Mouse (Mus musculus) lung, embryonic 14.5 days (tissue): ENCODE measurements around the gene Pawr. TPM values are rescaled to one million over a fixed set of nuclear protein-coding genes. Genes with fewer than 3 reads are reported as not detected.
A peak's percentile ranks its signal among the peaks of the same experiment; 100 is the strongest.

Experiments used
- ATAC-seq: fragments of 200-750 bp; cut with Nextera tagmentation; 2 replicates; pipeline ENCODE4 v1.8.0; 2017; ENCODE audit warnings: mild to moderate bottlenecking, moderate TSS enrichment, moderate library complexity; ENCODE audit not compliant: insufficient read depth
- DNase-seq: peaks from one replicate; pipeline ENCODE4 v3.0.0-alpha.2; 2015
- H3K27ac ChIP-seq: fragments of 300-500 bp; sonication (generic); 2 replicates; pipeline ENCODE4 v1.5.1; 2014; ENCODE audit warnings: low read depth, mild to moderate bottlenecking, moderate library complexity
- H3K27me3 ChIP-seq: fragments of 300-500 bp; sonication (generic); 2 replicates; pipeline ENCODE4 v1.6.1; 2014; ENCODE audit warnings: low read length, control low read depth; ENCODE audit not compliant: insufficient read depth
- H3K36me3 ChIP-seq: fragments of 300-500 bp; sonication (generic); 2 replicates; pipeline ENCODE4 v1.6.1; 2014; ENCODE audit warnings: control low read depth; ENCODE audit not compliant: insufficient read depth
- H3K4me1 ChIP-seq: fragments of 300-500 bp; sonication (generic); 2 replicates; pipeline ENCODE4 v1.6.1; 2014; ENCODE audit warnings: antibody characterized with exemption, control low read depth; ENCODE audit not compliant: insufficient read depth
- H3K4me2 ChIP-seq: fragments of 300-500 bp; sonication (generic); 2 replicates; pipeline ENCODE4 v1.6.1; 2014; ENCODE audit warnings: mild to moderate bottlenecking
- H3K4me3 ChIP-seq: fragments of 300-500 bp; sonication (generic); 2 replicates; pipeline ENCODE4 v1.5.1; 2014; ENCODE audit warnings: low read depth, low read length
- H3K9ac ChIP-seq: fragments of 300-500 bp; sonication (generic); 2 replicates; pipeline ENCODE4 v1.6.1; 2014
- H3K9me3 ChIP-seq: fragments of 300-500 bp; sonication (generic); 2 replicates; pipeline ENCODE4 v1.6.1; 2016; ENCODE audit warnings: low read depth, low read length, control low read depth
- CTCF ChIP-seq: IDR thresholded peaks from 2 replicates; pipeline ENCODE4 v1.5.1; 2016; ENCODE audit warnings: antibody characterized with exemption, low read depth
- WGBS: fragments of 180-500 bp; shearing (Covaris S2); extraction: QIAGEN DNeasy Blood & Tissue Kit; methylation state at CpG from one replicate; pipeline ENCODE4 v1.1.7; 2014; 5-methylcytosine and 5-hydroxymethylcytosine counted together
- polyA plus RNA-seq: library from polyadenylated mRNA; unstranded; fragments of >200 nt; fragmentation: Nextera tagmentation; extraction: Ambion mirVana; gene quantifications from 2 replicates; pipeline ENCODE4 v1.2.1, GENCODE M21; 2014

Gene Pawr
- polyA plus RNA-seq: 25.5 and 27.4 TPM in 2 replicates

- Histone ChIP-seq H3K4me2 (peak within 1 kb of the TSS; percentile 76), H3K4me1 (peaks cover 3% of the 10 kb centered on the region; the same call in 1 of the 2 replicates), H3K27me3 (no peaks in the 10 kb centered on the region), H3K36me3 (no peaks in the 10 kb centered on the region; the same call in 1 of the 2 replicates), H3K27ac (peak within 1 kb of the TSS; percentile 86), H3K4me3 (peak within 1 kb of the TSS; percentile 83), H3K9ac (peak within 1 kb of the TSS; percentile 83), H3K9me3 (no peaks in the 10 kb centered on the region)
- under 1% methylated on average over 81 of the region's 85 CpGs for WGBS
- peak; percentile 95 for ATAC-seq
- TF ChIP-seq CTCF: no peak
- peak; percentile 88 for DNase-seq
Measured at GRCm38 (mm10) chr10:108331784-108332561, at the start of gene Pawr. TSS of gene Pawr (plus strand) at chr10:108332121.

GRCm38 (mm10) chr10:108282351-108282750 is 49.6 kb upstream of the Pawr start:
- Histone ChIP-seq H3K9ac (no peak overlapping the region), H3K9me3 (no peaks in the 10 kb centered on the region), H3K4me1 (no peaks in the 10 kb centered on the region), H3K4me2 (no peak overlapping the region), H3K36me3 (peaks cover 32% of the 10 kb centered on the region), H3K4me3 (no peak overlapping the region), H3K27me3 (no peaks in the 10 kb centered on the region), H3K27ac (no peak overlapping the region)
- DNase-seq (no peak), ATAC-seq (no peak; the same call in 1 of the 2 replicates)
- 74% methylated on average over 6 of the region's 6 CpGs for WGBS
- no peak for TF ChIP-seq CTCF

GRCm38 (mm10) chr10:108283418-108283817 is 48.5 kb upstream of the Pawr start:
- no peaks in the 10 kb centered on the region for H3K4me1 ChIP-seq
- no peak overlapping the region for H3K27ac ChIP-seq
- H3K36me3 ChIP-seq: peaks cover 24% of the 10 kb centered on the region
- ATAC-seq (no peak), DNase-seq (no peak)
- no peaks in the 10 kb centered on the region for H3K27me3 ChIP-seq
- no peak overlapping the region for H3K4me2 ChIP-seq
- no peak for TF ChIP-seq CTCF
- WGBS: 86% methylated on average over 2 of the region's 2 CpGs
- no peaks in the 10 kb centered on the region for H3K9me3 ChIP-seq
- H3K4me3 ChIP-seq: no peak overlapping the region
- H3K9ac ChIP-seq: no peak overlapping the region

GRCm38 (mm10) chr10:108283837-108284236 is 48.1 kb upstream of the Pawr start:
- WGBS: 49% methylated on average over 4 of the region's 4 CpGs

GRCm38 (mm10) chr10:108284445-108284844 is 47.5 kb upstream of the Pawr start:
- 86% methylated on average over 4 of the region's 4 CpGs for WGBS
- no peak for TF ChIP-seq CTCF
- DNase-seq (no peak), ATAC-seq (no peak)
- H3K9me3 ChIP-seq: no peaks in the 10 kb centered on the region
- H3K4me1 ChIP-seq: no peaks in the 10 kb centered on the region
- no peak overlapping the region for H3K9ac ChIP-seq
- no peaks in the 10 kb centered on the region for H3K27me3 ChIP-seq
- H3K4me2 ChIP-seq: no peak overlapping the region
- H3K27ac ChIP-seq: no peak overlapping the region
- peaks cover 23% of the 10 kb centered on the region for H3K36me3 ChIP-seq
- no peak overlapping the region for H3K4me3 ChIP-seq

More at GRCm38 (mm10) chr10:108283837-108284236, 48.1 kb upstream of the Pawr start:
- Histone ChIP-seq H3K36me3 (peaks cover 24% of the 10 kb centered on the region), H3K9ac (no peak overlapping the region), H3K27ac (no peak overlapping the region), H3K4me1 (no peaks in the 10 kb centered on the region), H3K27me3 (no peaks in the 10 kb centered on the region), H3K4me2 (no peak overlapping the region), H3K4me3 (no peak overlapping the region), H3K9me3 (no peaks in the 10 kb centered on the region)
- DNase-seq: peak; percentile 23
- ATAC-seq: no peak; the same call in 1 of the 2 replicates
- no peak for TF ChIP-seq CTCF

GRCm38 (mm10) chr10:108284977-108285376 is 46.9 kb upstream of the Pawr start:
- no peak for ATAC-seq
- no peak overlapping the region for H3K9ac ChIP-seq
- peaks cover 18% of the 10 kb centered on the region for H3K36me3 ChIP-seq
- H3K27me3 ChIP-seq: no peaks in the 10 kb centered on the region
- no peak for DNase-seq
- WGBS: 94% methylated on average over 5 of the region's 5 CpGs
- no peaks in the 10 kb centered on the region for H3K4me1 ChIP-seq
- no peak overlapping the region for H3K4me3 ChIP-seq
- H3K4me2 ChIP-seq: no peak overlapping the region
- TF ChIP-seq CTCF: no peak
- H3K27ac ChIP-seq: no peak overlapping the region
- no peaks in the 10 kb centered on the region for H3K9me3 ChIP-seq

- H3K27me3 ChIP-seq: no peaks in the 10 kb centered on the region
- H3K4me3 ChIP-seq: no peak overlapping the region
- no peaks in the 10 kb centered on the region for H3K4me1 ChIP-seq
- TF ChIP-seq CTCF: no peak
- H3K27ac ChIP-seq: no peak overlapping the region
- H3K9ac ChIP-seq: no peak overlapping the region
- H3K4me2 ChIP-seq: no peak overlapping the region
- DNase-seq: no peak
- ATAC-seq: no peak
- peaks cover 6% of the 10 kb centered on the region for H3K36me3 ChIP-seq
- WGBS: 77% methylated on average over 11 of the region's 11 CpGs
- no peaks in the 10 kb centered on the region for H3K9me3 ChIP-seq
Measured at GRCm38 (mm10) chr10:108286658-108287437, 45.1 kb upstream of the Pawr start.
